Mouse (Mus musculus) myocyte (in vitro differentiated cells): ENCODE data around the gene Gapdh. TPM values are rescaled to one million over a fixed set of nuclear protein-coding genes. Genes with fewer than 3 reads are reported as not detected.

Experiments used
- H3K27me3 ChIP-seq: one replicate; pipeline ENCODE4 v1.6.1; 2011; ENCODE audit not compliant: control insufficient read depth, insufficient read depth, insufficient read length
- H3K36me3 ChIP-seq: one replicate; pipeline ENCODE4 v1.6.1; 2011; ENCODE audit not compliant: control insufficient read depth, insufficient read depth
- H3K4me2 ChIP-seq: one replicate; pipeline ENCODE4 v1.6.1; 2011; ENCODE audit warnings: low read depth, control low read depth
- H3K4me3 ChIP-seq: one replicate; pipeline ENCODE4 v1.5.1; 2011; ENCODE audit warnings: mild to moderate bottlenecking, control low read depth, moderate library complexity
- H3K79me2 ChIP-seq: one replicate; pipeline ENCODE4 v1.6.1; 2011; ENCODE audit not compliant: control insufficient read depth, insufficient read depth
- H3ac ChIP-seq: one replicate; pipeline ENCODE4 v1.6.1; 2011; ENCODE audit not compliant: control insufficient read depth, insufficient read length
- CEBPB ChIP-seq: IDR thresholded peaks from 2 replicates; pipeline ENCODE4 v1.6.1; 2011; ENCODE audit warnings: mild to moderate bottlenecking, moderate library complexity; ENCODE audit not compliant: poor library complexity, insufficient read depth, severe bottlenecking
- E2F4 ChIP-seq: IDR thresholded peaks from one replicate; pipeline ENCODE4 v1.6.1; 2011; ENCODE audit warnings: mild to moderate bottlenecking, control low read depth, moderate library complexity; ENCODE audit not compliant: insufficient read depth
- MAX ChIP-seq: IDR thresholded peaks from one replicate; pipeline ENCODE4 v1.6.1; 2011; ENCODE audit warnings: low read depth, mild to moderate bottlenecking, control low read depth
- MYOD1 ChIP-seq, 3 experiments: IDR thresholded peaks; one replicate each; pipeline ENCODE4 v1.6.1; 2011; ENCODE audit warnings: control low read depth in 2 of 3, low read depth in 2 of 3, mild to moderate bottlenecking in 2 of 3, moderate library complexity in 1 of 3; ENCODE audit not compliant: insufficient read length in 2 of 3, control insufficient read depth in 1 of 3
- MYOG ChIP-seq, 3 experiments: IDR thresholded peaks; one replicate each; pipeline ENCODE4 v1.6.1; 2011; ENCODE audit warnings: control low read depth in 2 of 3, low read depth in 2 of 3, mild to moderate bottlenecking in 2 of 3; ENCODE audit not compliant: insufficient read length in 2 of 3, control insufficient read depth in 1 of 3, insufficient read depth in 1 of 3
- POLR2A ChIP-seq: IDR thresholded peaks from one replicate; pipeline ENCODE4 v1.6.1; 2011; ENCODE audit warnings: low read depth, mild to moderate bottlenecking, control low read depth, moderate library complexity; ENCODE audit not compliant: insufficient read length
- POLR2AphosphoS2 ChIP-seq: IDR thresholded peaks from one replicate; pipeline ENCODE4 v1.6.1; 2011; ENCODE audit warnings: low read depth, control low read depth; ENCODE audit not compliant: insufficient read length
- REST ChIP-seq: IDR thresholded peaks from one replicate; pipeline ENCODE4 v1.6.1; 2011; ENCODE audit warnings: mild to moderate bottlenecking, control low read depth, moderate library complexity; ENCODE audit not compliant: insufficient read depth, insufficient read length
- SRF ChIP-seq: IDR thresholded peaks from one replicate; pipeline ENCODE4 v1.6.1; 2011; ENCODE audit warnings: low read depth; ENCODE audit not compliant: control insufficient read depth, insufficient read length
- TCF12 ChIP-seq: IDR thresholded peaks from one replicate; pipeline ENCODE4 v1.6.1; 2011; ENCODE audit warnings: mild to moderate bottlenecking, control low read depth; ENCODE audit not compliant: poor library complexity, insufficient read depth, severe bottlenecking
- TCF3 ChIP-seq: IDR thresholded peaks from one replicate; pipeline ENCODE4 v1.6.1; 2011; ENCODE audit warnings: low read depth, control low read depth; ENCODE audit not compliant: insufficient read length
- USF1 ChIP-seq: IDR thresholded peaks from one replicate; pipeline ENCODE4 v1.6.1; 2011; ENCODE audit warnings: low read depth, mild to moderate bottlenecking, control low read depth, moderate library complexity
- polyA plus RNA-seq: library from polyadenylated mRNA; unstranded; fragments of >200 nt; fragmentation: generic; extraction: Trizol; gene quantifications from one replicate; pipeline ENCODE4 v1.2.1, GENCODE M21; 2012; ENCODE audit warnings: missing spikeins

Gene Gapdh
- polyA plus RNA-seq, 1 experiment = 9,871 TPM

DNA sequence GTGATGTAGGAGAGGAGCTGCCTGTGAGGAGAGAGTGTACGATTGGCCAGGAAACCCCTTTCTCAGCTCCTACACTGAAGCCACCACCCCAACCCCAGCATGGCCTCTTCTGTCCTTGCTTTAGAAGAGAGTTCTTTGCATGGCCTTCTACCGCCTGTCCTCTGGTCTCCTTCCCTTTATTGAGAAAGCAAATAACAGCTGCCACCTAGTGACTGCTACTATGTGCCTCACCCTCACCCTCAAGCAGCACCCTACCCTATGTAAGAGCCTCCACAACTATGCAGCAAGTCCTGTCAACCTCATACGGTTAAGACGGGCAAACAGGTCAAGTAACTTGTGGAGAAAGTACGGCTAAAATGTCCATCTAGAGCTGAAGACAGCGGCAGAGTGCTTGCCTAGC, 3.9 kb upstream of the Gapdh start:
- H3K27me3 ChIP-seq = no peaks in the 10 kb centered on the region
- TF ChIP-seq CEBPB = no peak
- no peak for TF ChIP-seq REST
- TF ChIP-seq POLR2AphosphoS2 = no peak
- no peak for TF ChIP-seq MYOD1 (IDR thresholded peaks at IDR 0.05; ENCODE audit: control insufficient read depth in 1 of 3, insufficient read length in 2 of 3, low read depth in 2 of 3)
- TF ChIP-seq SRF = no peak
- TF ChIP-seq USF1 = no peak
- no peak for TF ChIP-seq TCF12
- no peak for TF ChIP-seq MAX
- TF ChIP-seq MYOG (IDR thresholded peaks at IDR 0.05; ENCODE audit: control insufficient read depth in 1 of 3, insufficient read depth in 1 of 3, insufficient read length in 2 of 3, low read depth in 2 of 3) = no peak
- no peak for TF ChIP-seq TCF3
- TF ChIP-seq POLR2A = no peak
- no peak for TF ChIP-seq E2F4
- no peak overlapping the region for H3K4me3 ChIP-seq
- H3ac ChIP-seq = no peak overlapping the region
- H3K4me2 ChIP-seq = no peak overlapping the region
- peaks cover 2% of the 10 kb centered on the region for H3K79me2 ChIP-seq
- peaks cover 7% of the 10 kb centered on the region for H3K36me3 ChIP-seq

DNA sequence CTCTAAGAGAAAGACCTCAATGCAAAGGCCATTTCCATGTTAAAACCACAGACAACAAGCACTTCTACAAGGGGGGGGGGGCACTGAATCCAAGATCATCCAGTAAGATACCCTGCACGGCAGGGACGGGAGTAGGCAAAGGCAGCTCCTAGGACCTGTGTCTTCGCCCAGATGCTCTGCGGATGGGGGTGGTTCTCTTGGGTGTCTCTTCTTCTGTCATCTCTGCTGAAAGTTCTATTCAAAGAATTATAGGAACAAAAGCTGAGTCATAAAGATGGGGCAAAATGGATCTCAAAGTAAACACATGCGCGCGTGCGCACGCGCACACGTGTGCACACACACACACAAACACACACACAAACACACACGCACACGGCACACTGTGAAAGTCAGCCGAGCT, 1.8 kb upstream of the Gapdh start:
- H3K4me3 ChIP-seq = no peak overlapping the region
- no peak for TF ChIP-seq CEBPB
- TF ChIP-seq SRF = no peak
- TF ChIP-seq POLR2AphosphoS2 = peak; percentile 5
- H3K79me2 ChIP-seq = peaks cover 23% of the 10 kb centered on the region
- no peaks in the 10 kb centered on the region for H3K27me3 ChIP-seq
- H3ac ChIP-seq = no peak overlapping the region
- peaks cover 12% of the 10 kb centered on the region for H3K36me3 ChIP-seq
- H3K4me2 ChIP-seq = peak overlapping the region; percentile 93

DNA sequence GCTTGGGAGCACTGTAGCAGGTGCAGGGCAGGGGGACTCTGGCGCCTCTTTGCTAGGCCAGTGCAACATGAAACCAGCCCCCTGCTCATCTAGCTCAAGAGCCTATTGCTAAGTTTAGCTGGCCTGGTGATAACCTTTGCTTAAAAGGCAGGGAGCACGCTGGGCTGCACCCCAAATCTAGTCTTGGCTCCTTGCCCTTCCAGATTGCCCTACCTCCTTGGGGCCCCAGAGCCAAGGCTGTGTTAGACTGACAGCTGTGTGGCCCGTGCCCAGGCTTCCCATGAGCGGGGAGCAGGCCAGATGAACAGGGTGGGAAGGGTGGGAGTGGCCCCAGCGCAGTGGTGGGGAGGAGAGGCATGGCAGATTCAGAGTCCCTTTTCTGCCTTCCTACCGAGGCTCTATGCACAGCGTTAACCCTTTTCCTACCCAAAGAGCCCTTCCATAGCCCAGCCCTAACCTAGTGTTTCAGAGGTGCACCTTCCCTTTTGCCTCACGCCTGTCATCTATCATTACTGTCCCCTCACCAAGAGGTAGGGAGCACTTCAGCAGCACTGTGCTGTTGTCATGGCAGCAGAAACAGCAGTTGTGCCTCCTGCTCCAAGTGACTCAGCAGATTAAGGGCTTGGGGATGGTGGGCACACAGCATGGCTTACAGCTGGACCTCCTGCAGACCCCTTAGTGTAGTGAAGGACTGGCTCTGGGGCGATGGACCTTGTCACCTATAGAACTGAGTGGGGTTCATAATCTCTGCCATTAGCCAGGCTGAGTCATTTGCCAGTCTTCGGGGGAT, 789 bp upstream of the Gapdh start:
- Histone ChIP-seq H3ac (no peak overlapping the region), H3K4me2 (peak overlapping the region; percentile 93), H3K4me3 (peak overlapping the region; percentile 98), H3K27me3 (no peaks in the 10 kb centered on the region), H3K36me3 (peaks cover 6% of the 10 kb centered on the region), H3K79me2 (peaks cover 24% of the 10 kb centered on the region)
- TF ChIP-seq MYOD1 (IDR thresholded peaks at IDR 0.05; ENCODE audit: control insufficient read depth in 1 of 3, insufficient read length in 2 of 3, low read depth in 2 of 3) (peak in 2 of 3 experiments; percentile 34 to 49), POLR2AphosphoS2 (peak; percentile 55), E2F4 (no peak), POLR2A (no peak), TCF12 (no peak), REST (no peak), MYOG (IDR thresholded peaks at IDR 0.05; ENCODE audit: control insufficient read depth in 1 of 3, insufficient read depth in 1 of 3, insufficient read length in 2 of 3, low read depth in 2 of 3) (peak in 2 of 3 experiments; percentile 30 to 37)

- Histone ChIP-seq H3K36me3 (peaks cover 6% of the 10 kb centered on the region), H3K27me3 (no peaks in the 10 kb centered on the region), H3K4me2 (peak overlapping the region; percentile 93), H3K79me2 (peaks cover 24% of the 10 kb centered on the region), H3K4me3 (peak overlapping the region; percentile 98), H3ac (peak overlapping the region; percentile 75)
- peak in 1 of 3 experiments; percentile 0 for TF ChIP-seq MYOD1 (IDR thresholded peaks at IDR 0.05; ENCODE audit: control insufficient read depth in 1 of 3, insufficient read length in 2 of 3, low read depth in 2 of 3)
- TF ChIP-seq POLR2AphosphoS2 = peak; percentile 83
- TF ChIP-seq POLR2A = peak; percentile 69
- TF ChIP-seq E2F4 = peak; percentile 22
- no peak for TF ChIP-seq MAX
- no peak for TF ChIP-seq REST
- no peak for TF ChIP-seq USF1
Measured at GRCm38 (mm10) chr6:125165328-125165891, 857 bp downstream of the Gapdh start.
